Mouse (Mus musculus): ENCODE data around the gene Camk1d. TPM values are rescaled to one million over a fixed set of nuclear protein-coding genes. Genes with fewer than 3 reads are reported as not detected.
"Not testable (repeated sequence)": the region's sequence is repeated elsewhere in the genome, so short reads cannot be mapped to it uniquely, and the experiment has no call there.

The Camk1d gene
- polyA plus RNA-seq, 1 experiment from 2014 or later: 3.3 TPM

DNA sequence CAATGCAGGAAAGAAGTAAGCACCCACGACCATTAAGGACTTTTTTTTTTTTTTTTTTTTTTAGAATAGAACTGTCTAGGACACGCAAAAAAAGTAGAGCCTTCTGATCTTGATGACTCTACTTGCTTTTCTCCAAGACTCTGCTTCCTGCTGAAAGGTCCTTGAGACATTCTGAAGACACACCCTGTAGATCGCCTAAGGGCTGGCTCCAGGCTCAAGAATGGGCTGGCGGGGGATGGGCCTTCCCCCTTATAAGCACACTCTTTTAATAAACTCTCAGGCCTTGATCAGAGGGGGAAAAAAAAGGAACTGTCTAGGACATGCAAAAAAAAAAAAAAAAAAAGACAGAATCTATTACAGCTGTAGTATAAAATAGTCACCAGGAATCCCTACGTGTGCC, 430.0 kb downstream of the Camk1d start:
- H3K36me3 ChIP-seq: no peaks in the 10 kb centered on the region
- no peak for ATAC-seq (ENCODE audit: low FRiP score)
- no peaks in the 10 kb centered on the region for H3K4me1 ChIP-seq
- 81% methylated on average over 5 of the region's 5 CpGs for WGBS
- no peak overlapping the region for H3K27ac ChIP-seq
- no peaks in the 10 kb centered on the region for H3K9me3 ChIP-seq (replicated peaks)
- no peaks in the 10 kb centered on the region for H3K27me3 ChIP-seq
- no peak overlapping the region for H3K4me2 ChIP-seq (replicated peaks)
- H3K9ac ChIP-seq: no peak overlapping the region
- no peak overlapping the region for H3K4me3 ChIP-seq

DNA sequence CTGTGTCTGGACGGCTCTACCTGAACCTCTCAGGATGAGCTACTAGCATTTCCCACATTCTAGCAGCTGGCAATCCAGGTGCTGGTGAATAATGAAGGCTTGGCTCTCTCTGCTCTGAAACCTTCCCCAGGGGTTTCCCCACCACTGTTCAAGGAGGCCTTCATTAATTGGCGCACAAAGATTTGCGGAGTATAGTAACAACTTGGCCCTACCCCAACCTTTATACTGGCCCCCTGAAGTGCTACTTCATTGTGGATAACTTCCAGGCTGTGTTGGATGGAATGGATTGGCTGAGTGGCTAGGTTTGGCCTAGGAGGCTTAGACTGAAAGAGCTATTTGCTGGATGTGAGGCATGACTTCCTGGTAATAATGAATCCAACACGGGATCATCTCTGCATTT, 431.7 kb downstream of the Camk1d start:
- Histone ChIP-seq H3K27ac (no peak overlapping the region), H3K9ac (no peak overlapping the region), H3K4me1 (no peaks in the 10 kb centered on the region), H3K27me3 (no peaks in the 10 kb centered on the region), H3K36me3 (no peaks in the 10 kb centered on the region), H3K4me3 (no peak overlapping the region), H3K4me2 (replicated peaks) (no peak overlapping the region), H3K9me3 (replicated peaks) (no peaks in the 10 kb centered on the region)
- ATAC-seq (ENCODE audit: low FRiP score): no peak
- WGBS: 86% methylated on average over 4 of the region's 4 CpGs

GRCm38 (mm10) chr2:5267980-5268379, 446.3 kb downstream of the Camk1d start:
- Histone ChIP-seq H3K36me3 (no peaks in the 10 kb centered on the region), H3K27ac (no peak overlapping the region), H3K9ac (no peak overlapping the region), H3K27me3 (no peaks in the 10 kb centered on the region), H3K4me2 (replicated peaks) (no peak overlapping the region), H3K9me3 (replicated peaks) (0 out of 2 replicates have a peak, but pooled peaks cover 5% of the 10 kb centered on the region), H3K4me3 (no peak overlapping the region), H3K4me1 (no peaks in the 10 kb centered on the region)
- no peak for ATAC-seq (ENCODE audit: low FRiP score)
- 79% methylated on average over 2 of the region's 2 CpGs for WGBS

DNA sequence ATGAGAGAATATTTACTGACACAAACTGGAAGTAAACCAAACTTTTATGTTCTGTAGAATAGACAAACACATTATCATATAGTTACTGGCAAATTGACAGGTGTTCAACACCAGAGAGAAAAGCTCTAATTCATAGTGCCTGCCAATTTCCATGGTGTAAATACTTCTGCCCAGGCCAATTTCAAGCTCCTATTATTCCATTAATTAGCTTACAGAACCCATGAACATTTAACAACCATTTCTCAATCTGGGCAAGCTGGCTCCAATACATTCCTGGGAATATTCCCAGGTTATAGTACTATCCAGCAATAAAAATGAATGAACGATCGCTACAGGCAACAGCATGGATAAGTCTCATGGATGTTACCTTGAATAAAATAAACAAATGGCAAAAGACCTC, 452.0 kb downstream of the Camk1d start:
- H3K27ac ChIP-seq: no peak overlapping the region
- no peak overlapping the region for H3K4me3 ChIP-seq
- no peak overlapping the region for H3K9ac ChIP-seq
- H3K4me1 ChIP-seq: no peaks in the 10 kb centered on the region
- H3K27me3 ChIP-seq: no peaks in the 10 kb centered on the region
- H3K4me2 ChIP-seq (replicated peaks): no peak overlapping the region
- no peak for ATAC-seq (ENCODE audit: low FRiP score)
- WGBS: 93% methylated on average over 2 of the region's 2 CpGs
- H3K9me3 ChIP-seq (replicated peaks): no peaks in the 10 kb centered on the region
- H3K36me3 ChIP-seq: no peaks in the 10 kb centered on the region

- Histone ChIP-seq H3K4me2 (replicated peaks) (no peak overlapping the region), H3K4me3 (no peak overlapping the region), H3K4me1 (no peaks in the 10 kb centered on the region), H3K36me3 (no peaks in the 10 kb centered on the region), H3K9ac (no peak overlapping the region), H3K9me3 (replicated peaks) (no peaks in the 10 kb centered on the region), H3K27me3 (no peaks in the 10 kb centered on the region), H3K27ac (no peak overlapping the region)
- no peak for ATAC-seq (ENCODE audit: low FRiP score)
- 80% methylated on average over 3 of the region's 3 CpGs for WGBS
Measured at GRCm38 (mm10) chr2:5258250-5258649, 456.1 kb downstream of the Camk1d start.

DNA sequence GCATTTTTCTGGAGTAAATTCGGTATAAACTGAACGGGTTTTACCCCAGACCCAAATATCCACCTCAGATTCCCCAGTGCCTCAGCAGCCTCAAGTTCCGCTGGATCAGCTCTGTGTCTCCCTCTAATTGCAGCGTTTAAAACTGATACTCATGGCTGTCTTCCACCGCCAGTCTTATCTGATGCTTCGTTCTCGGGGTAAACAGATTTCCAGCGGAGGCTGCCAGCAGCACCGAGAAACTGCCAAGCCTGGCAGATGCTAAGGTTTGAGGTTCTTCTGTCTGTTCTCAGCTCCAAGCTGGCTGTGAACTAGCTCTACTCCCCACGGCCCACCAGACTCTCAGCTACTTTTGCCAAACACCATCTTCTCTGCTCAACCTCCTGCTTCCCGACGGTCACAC, 464.3 kb downstream of the Camk1d start:
- H3K27ac ChIP-seq: no peak overlapping the region
- H3K36me3 ChIP-seq: no peaks in the 10 kb centered on the region
- 74% methylated on average over 12 of the region's 12 CpGs for WGBS
- no peaks in the 10 kb centered on the region for H3K27me3 ChIP-seq
- no peak overlapping the region for H3K4me3 ChIP-seq
- no peaks in the 10 kb centered on the region for H3K4me1 ChIP-seq
- H3K9ac ChIP-seq: no peak overlapping the region
- no peaks in the 10 kb centered on the region for H3K9me3 ChIP-seq (replicated peaks)
- no peak for ATAC-seq (ENCODE audit: low FRiP score)
- H3K4me2 ChIP-seq (replicated peaks): no peak overlapping the region

GRCm38 (mm10) chr2:5249199-5249598, 465.1 kb downstream of the Camk1d start:
- H3K4me3 ChIP-seq; H3K27me3 ChIP-seq; H3K4me2 ChIP-seq (replicated peaks); H3K9ac ChIP-seq; H3K36me3 ChIP-seq; H3K27ac ChIP-seq; ATAC-seq (ENCODE audit: low FRiP score); H3K4me1 ChIP-seq; H3K9me3 ChIP-seq (replicated peaks): not testable (repeated sequence)
- WGBS: 93% methylated on average over 6 of the region's 6 CpGs

Other genes starting within 250 kb of the Camk1d start
- 55.7 and 61.0 TPM in 2 replicates for gene Nudt5, start 130.5 kb upstream of the Camk1d start, polyA plus RNA-seq (2016; fragmentation: Nextera tagmentation; extraction: Ambion mirVana)
- gene Cdc123, start 130.6 kb upstream of the Camk1d start, polyA plus RNA-seq (2016; fragmentation: Nextera tagmentation; extraction: Ambion mirVana): 299 and 352 TPM in 2 replicates
- 1.9 and 3.4 TPM in 2 replicates for gene Gm13199, start 148.4 kb upstream of the Camk1d start, polyA plus RNA-seq (2016; fragmentation: Nextera tagmentation; extraction: Ambion mirVana)
- 89.2 and 91.2 TPM in 2 replicates for gene Sec61a2, start 180.9 kb upstream of the Camk1d start, polyA plus RNA-seq (2016; fragmentation: Nextera tagmentation; extraction: Ambion mirVana)
- gene Dhtkd1, start 228.3 kb upstream of the Camk1d start, polyA plus RNA-seq (2016; fragmentation: Nextera tagmentation; extraction: Ambion mirVana): 5.3 and 5.6 TPM in 2 replicates
- gene Upf2, start 237.0 kb upstream of the Camk1d start, polyA plus RNA-seq (2016; fragmentation: Nextera tagmentation; extraction: Ambion mirVana): 12.9 and 14.9 TPM in 2 replicates

All from hindbrain, embryonic 12.5 days (tissue).